Mouse (Mus musculus) gastrocnemius, adult 2 months (tissue): ENCODE results near the gene Cdk19. TPM values are rescaled to one million over a fixed set of nuclear protein-coding genes. Genes with fewer than 3 reads are reported as not detected.

Source experiments
- DNase-seq: peaks from one replicate; pipeline ENCODE4 v3.0.0; 2022
- H3K27ac ChIP-seq: fragments of 200-600 bp; 2 replicates; pipeline ENCODE4 v1.8.1; 2022; ENCODE audit warnings: mild to moderate bottlenecking
- H3K4me3 ChIP-seq: fragments of 200-600 bp; 2 replicates; pipeline ENCODE4 v1.8.1; 2022; ENCODE audit warnings: mild to moderate bottlenecking, moderate library complexity
- CTCF ChIP-seq: fragments of 200-600 bp; IDR thresholded peaks from 2 replicates; pipeline ENCODE4 v1.8.1; 2022; ENCODE audit warnings: antibody characterized with exemption, mild to moderate bottlenecking, moderate library complexity
- intact Hi-C: fragments of 180-260 bp; cut with DNase I; formaldehyde crosslinking; loops from one replicate; pipeline ENCODE4 v1.15.1; 2025
- total RNA-seq, 2 experiments: library from RNA; stranded (reverse); gene quantifications; 2 replicates each; pipeline ENCODE4 v1.2.3; 2021

Cdk19 gene
- total RNA-seq, 2 experiments from 2014 or later = 5.9 to 32.3 TPM

DNA sequence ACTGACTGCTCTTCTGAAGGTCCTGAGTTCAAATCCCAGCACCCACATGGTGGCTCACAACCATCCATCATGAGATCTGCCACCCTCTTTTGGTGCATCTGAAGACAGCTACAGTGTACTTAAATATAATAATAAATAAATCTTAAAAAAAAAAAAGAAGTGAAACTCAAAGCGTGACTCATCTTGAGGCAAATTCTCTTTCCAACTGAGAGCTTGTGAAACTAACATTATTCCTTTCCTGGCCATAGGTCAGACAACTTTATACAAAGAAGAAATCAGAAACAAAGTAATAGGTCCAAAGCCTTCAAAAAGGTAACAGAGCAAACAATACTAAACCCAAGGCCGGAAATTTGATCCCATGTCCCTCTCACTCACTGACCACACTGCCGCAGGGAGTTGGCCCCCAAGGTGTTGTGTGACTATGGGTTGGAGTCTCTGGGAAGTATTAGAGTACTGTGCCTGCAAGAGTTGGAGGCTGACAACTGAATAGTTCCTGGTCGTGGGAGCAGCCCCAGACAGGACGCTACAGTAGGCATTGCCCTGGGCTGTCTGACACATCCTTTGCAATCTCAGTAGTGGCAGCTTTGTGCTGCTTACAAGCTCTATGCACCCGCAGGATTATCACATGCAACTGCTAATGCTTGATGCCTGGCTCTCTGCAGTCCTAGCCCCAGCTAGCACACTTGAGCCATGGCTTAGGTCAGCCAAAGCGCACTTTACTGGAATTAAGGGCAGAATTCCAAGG lies 22.4 kb upstream of the Cdk19 start:
- TF ChIP-seq CTCF = no peak
- intact Hi-C loops = no loop called here
- no peak overlapping the region for H3K27ac ChIP-seq

DNA sequence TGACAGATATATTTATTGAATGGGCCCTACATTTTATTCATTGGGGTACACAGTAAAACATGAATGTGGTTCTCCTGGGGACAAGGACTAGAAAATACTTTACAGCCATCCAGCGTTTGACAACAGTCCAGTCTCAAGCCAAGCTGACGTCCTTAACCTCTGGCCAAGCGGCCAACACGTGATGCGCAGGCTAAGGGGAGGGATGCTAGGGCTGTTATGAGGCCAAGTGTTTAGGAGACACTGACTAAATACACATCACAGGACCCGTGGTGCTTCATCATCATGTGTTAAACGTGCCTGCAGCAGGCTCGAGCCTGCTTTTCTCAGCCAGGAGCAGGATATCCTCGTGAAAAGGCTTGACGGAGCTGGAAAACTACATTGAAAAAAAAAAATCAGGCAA lies 19.1 kb upstream of the Cdk19 start:
- intact Hi-C loops = no loop called here

More for the DNA sequence above, 22.4 kb upstream of the Cdk19 start:
- DNase-seq = no peak
- no peak overlapping the region for H3K4me3 ChIP-seq

DNA sequence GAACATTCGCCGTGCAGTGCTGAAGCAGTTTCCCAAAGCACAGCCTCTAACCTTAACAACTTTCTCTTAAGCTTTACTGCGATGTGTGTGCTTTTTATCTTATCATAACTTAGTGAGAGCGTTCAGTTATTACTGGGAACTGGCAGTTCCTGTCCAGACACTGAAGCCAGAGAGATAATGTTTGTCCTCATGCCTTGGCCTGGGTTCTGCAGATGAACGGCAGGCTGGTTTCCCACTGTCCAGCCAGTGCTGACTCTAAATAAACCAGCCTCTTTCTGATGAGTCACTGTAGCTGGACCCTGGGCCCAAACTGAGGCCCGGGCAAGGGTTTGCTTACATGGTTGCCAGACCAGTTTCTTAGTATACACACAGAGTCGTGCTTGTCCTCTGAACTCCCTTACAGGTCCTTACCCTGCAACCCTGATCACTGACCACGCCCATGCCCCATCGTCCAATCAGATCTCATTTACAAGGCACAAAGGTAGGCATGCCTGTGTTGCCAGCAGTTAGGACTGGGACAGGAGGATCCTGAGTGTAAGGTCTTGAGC lies 11.3 kb upstream of the Cdk19 start:
- Histone ChIP-seq H3K27ac (peak overlapping the region; percentile 82), H3K4me3 (no peak overlapping the region)
- intact Hi-C loops = no loop called here
- no peak for TF ChIP-seq CTCF
- peak; percentile 82 for DNase-seq

More for the DNA sequence above, 19.1 kb upstream of the Cdk19 start:
- DNase-seq = no peak
- Histone ChIP-seq H3K27ac (no peak overlapping the region), H3K4me3 (no peak overlapping the region)
- no peak for TF ChIP-seq CTCF

DNA sequence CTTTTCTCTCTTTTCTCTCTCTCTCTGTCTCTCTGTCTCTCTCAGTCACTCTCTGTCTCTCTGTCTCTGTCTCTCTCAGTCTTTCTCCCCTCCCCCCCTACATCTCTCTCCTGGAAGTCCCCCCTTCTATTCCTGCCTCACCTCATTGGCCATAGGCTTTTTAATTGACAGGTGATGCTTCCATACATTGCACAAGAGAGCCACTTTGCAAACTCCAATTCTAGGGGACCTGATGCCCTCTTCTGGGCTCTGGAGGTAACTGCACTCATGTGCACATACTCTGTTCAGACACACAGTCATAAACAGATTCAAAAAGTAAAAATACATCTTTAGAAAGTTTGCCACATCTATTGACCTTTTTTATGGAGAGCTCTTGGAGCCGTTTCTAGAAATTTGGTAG lies 9.1 kb upstream of the Cdk19 start:
- peak; percentile 21; the same call in 1 of the 2 replicates for TF ChIP-seq CTCF
- intact Hi-C loops = no loop called here
- no peak for DNase-seq
- Histone ChIP-seq H3K4me3 (no peak overlapping the region), H3K27ac (no peak overlapping the region)

DNA sequence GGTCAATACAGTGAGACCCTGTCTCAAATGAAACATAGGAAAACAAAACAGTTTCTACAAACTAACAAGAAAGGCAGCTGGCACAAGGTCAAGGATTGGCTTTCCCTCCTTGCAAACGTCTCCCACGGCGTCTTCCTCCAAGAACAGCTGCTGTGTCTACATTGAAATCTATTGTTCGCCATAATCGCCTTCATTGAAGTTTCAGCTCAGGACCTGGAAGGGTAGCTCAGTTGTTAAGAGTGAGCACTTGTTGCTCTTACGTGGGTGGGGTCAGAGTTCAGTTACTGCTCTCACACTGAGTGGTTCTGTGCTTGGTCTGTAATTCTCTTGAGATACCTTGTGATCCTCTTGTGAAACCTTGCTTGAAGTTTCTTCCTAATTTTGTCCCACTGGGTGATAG lies 6.5 kb upstream of the Cdk19 start:
- H3K27ac ChIP-seq = no peak overlapping the region
- DNase-seq = no peak
- no peak for TF ChIP-seq CTCF
- H3K4me3 ChIP-seq = no peak overlapping the region
- intact Hi-C loops = no loop called here

DNA sequence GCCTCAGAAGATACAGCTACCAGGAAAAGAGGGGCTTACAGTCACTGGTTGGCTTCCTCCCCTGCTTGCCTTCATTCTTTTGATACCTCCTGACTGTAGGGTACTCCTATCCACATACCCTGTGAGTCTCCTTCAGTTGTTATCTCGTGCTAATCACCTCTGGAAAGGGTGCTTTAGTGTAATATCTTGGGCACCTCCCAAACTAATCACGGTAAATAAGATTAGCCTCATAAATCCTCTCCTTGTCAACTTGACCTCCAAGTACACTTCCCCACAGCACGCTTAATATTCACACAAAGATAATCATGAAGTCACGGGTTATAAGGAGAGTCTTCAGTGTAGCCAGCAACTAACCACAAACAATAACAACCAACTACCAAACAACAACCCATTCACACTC lies 2.7 kb downstream of the Cdk19 start:
- DNase-seq = no peak
- intact Hi-C loops = loop anchor here (10.0 kb wide), 1 partner anchor 183 kb away; no protein-coding TSS in a partner anchor
- TF ChIP-seq CTCF = no peak
- Histone ChIP-seq H3K27ac (no peak overlapping the region), H3K4me3 (no peak overlapping the region)

DNA sequence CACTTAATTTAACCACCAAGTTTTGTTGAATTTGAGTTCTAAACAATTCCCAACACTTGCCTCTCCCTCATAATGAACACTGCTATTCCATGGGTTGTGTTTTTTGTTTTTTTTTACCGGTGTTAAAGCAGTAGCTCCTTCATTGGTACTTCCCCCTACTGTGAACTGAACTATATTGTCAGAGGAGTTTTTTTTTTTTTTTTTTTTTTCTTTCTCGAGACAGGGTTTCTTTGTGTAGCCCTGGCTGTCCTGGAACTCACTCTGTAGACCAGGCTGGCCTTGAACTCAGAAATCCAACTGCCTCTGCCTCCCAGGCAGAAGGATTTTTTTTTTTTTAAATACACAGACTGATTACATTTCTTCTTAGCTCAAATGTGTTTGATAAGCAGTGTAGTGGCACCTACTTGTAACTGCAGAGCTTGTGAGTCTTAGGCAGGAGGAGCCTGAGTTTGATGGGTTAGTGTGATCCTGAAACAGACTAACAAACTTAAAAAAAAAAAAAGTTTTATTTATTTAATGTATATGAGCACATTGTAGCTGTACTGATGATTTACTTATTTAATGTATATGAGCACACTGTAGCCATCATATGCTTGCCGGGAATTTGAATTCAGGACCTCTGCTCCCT lies 7.5 kb downstream of the Cdk19 start:
- Histone ChIP-seq H3K27ac (no peak overlapping the region), H3K4me3 (no peak overlapping the region)
- no peak for TF ChIP-seq CTCF
- DNase-seq = no peak
- intact Hi-C loops = loop anchor here (10.0 kb wide), 1 partner anchor 178 kb away; no protein-coding TSS in a partner anchor

- Histone ChIP-seq H3K4me3 (no peak overlapping the region), H3K27ac (no peak overlapping the region)
- no peak for DNase-seq
- intact Hi-C loops = loop anchor here (10.0 kb wide), 1 partner anchor 177 kb away; no protein-coding TSS in a partner anchor
- TF ChIP-seq CTCF = no peak
Measured at GRCm38 (mm10) chr10:40347461-40347954, 8.1 kb downstream of the Cdk19 start.

DNA sequence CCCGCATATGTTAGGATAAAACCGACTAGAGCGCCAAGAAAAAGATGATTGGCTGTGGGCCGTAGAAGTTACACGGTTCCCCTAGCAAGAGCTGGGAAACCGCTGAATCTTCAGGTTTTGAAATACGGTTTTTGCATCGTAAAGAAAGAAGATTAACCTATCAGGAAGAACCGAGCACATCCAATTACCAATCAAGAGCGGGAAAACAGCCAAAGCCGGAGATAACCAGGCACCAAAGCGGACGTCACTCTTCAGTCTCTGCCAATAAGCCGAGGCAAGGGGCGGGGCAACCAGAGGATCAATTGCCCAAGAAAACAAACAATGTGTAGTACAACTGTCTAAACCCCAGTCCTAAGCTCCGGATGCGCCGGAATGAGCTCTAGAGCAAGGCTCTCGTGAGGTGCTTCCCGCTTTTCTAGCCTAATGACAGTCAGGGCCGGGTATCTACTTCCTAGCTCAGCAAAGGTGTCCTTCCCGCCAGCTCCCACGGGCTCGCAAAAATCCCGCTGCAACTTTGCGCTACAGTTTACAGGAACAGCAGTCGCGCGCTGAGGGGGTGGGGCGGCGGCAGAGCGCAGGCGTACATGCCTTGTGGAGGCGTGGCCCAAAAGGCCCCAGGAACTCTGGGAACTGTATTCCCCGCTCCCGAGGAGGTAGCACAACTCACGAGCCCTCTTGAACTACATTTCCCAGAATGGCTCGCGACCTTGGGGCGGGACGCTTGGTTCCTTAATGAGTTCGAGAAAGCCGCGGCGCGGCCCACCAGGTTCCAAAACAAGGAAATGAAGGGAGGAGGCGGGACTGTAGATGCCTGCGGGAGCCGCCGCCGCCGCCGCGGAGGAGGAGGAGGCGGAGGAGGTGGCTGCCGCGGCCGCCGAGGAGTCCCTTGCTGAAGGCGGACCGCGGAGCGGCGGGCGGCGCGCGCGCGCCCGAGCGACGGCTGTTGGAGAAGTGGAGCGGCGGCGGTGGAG lies 9.5 kb downstream of the Cdk19 start:
- Histone ChIP-seq H3K4me3 (peak overlapping the region; percentile 76), H3K27ac (peak overlapping the region; percentile 95)
- no peak for TF ChIP-seq CTCF
- intact Hi-C loops = loop anchor here (2.0 to 10.0 kb wide), 3 partner anchors 46 to 176 kb away; partner anchors contain the start of genes Amd1 and Gtf3c6
- peak; percentile 97 for DNase-seq

- intact Hi-C loops = loop anchor here (2.0 to 10.0 kb wide), 3 partner anchors 47 to 175 kb away; partner anchors contain the start of genes Amd1 and Gtf3c6
- H3K27ac ChIP-seq = peak overlapping the region; percentile 95
- DNase-seq = peak; percentile 81
- TF ChIP-seq CTCF = peak; percentile 38; the same call in 1 of the 2 replicates
- H3K4me3 ChIP-seq = peak overlapping the region; percentile 76
Measured at GRCm38 (mm10) chr10:40349631-40350177, 10.3 kb downstream of the Cdk19 start.

DNA sequence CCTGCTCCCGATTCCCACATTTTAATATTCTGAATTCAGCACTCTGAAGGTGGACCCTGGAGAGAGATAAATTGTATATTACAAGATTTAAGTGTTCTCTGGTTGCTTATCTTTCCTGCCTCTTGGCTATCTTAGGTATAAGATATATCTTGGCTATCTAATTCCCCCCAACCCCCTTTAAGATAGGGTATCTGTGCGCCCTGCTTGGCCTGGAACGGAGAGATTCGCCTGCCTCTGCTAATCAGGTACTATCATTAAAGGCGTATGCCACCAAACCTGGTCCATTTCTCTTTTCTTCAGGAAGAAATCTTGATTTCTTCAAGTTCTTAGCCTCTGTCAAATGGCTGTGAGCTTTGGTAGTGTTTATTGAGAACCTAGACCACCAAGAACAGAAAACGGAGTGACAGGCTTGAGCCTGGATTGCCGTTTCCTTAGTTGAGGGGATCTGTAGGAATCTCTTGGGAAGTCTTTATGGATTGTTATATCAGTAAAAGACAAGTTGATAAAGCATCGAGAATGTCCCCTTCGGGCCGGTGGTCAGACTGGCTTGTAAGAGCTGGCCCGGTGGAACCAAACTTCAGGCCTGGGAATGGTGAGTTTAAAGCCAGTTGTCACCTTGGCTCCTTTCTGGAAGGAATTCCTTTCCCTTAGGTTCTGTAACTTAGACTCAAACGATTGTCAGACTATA lies 11.0 kb downstream of the Cdk19 start:
- TF ChIP-seq CTCF = no peak
- intact Hi-C loops = no loop called here
- Histone ChIP-seq H3K4me3 (peak overlapping the region; percentile 76), H3K27ac (peak overlapping the region; percentile 95)
- DNase-seq = no peak
